Mouse (Mus musculus) testis, adult 2 months (tissue): ENCODE results near the gene Colec11.

Experiments used
- CTCF ChIP-seq: fragments of 200-500 bp; IDR thresholded peaks from 2 replicates; pipeline ENCODE4 v1.5.1; 2012; ENCODE audit warnings: low read depth, mild to moderate bottlenecking, inconsistent platforms, low read length, moderate library complexity; ENCODE audit not compliant: control insufficient read depth, insufficient read depth, insufficient replicate concordance
- POLR2A ChIP-seq: fragments of 200-500 bp; IDR thresholded peaks from 2 replicates; pipeline ENCODE4 v1.6.1; 2012; ENCODE audit warnings: low read depth, mild to moderate bottlenecking, inconsistent platforms, low read length, moderate library complexity; ENCODE audit not compliant: control insufficient read depth

DNA sequence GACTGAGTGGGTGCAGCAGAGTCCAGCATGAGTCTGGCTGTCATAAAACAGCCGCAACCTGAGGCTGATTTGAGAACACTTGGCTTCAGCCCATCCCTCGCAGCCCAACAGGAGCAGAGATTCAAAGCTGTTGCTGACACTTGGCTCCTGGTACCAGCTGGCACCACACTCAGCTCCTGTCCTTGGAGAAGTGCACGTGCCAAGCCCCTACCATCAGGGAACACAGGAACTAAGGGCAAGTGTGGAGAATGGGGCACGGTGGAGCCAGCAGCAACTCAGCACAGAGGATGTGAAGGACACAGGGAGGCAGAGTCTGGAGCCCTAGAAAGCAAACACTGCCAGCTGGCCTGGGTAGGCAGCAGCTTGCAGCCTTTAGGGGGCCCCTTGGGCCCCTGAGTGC lies 20.9 kb downstream of the Colec11 start:
- no peak for TF ChIP-seq CTCF
- TF ChIP-seq POLR2A = no peak
